Mouse (Mus musculus): ENCODE measurements around the gene Trib2. TPM values are rescaled to one million over a fixed set of nuclear protein-coding genes. Genes with fewer than 3 reads are reported as not detected.

Gene Trib2
- total and polyA plus RNA-seq, 3 experiments, result 20.1 to 80.6 (median 53.8) TPM

- peaks cover 0 to 3% of the 10 kb centered on the region in 2 experiments; a peak in 3 of 4 replicates for H3K4me1 ChIP-seq (ENCODE audit: control insufficient read depth in 1 of 2, insufficient read depth in 2 of 2, low read length in 2 of 2)
- no peak overlapping the region for H3K9ac ChIP-seq (ENCODE audit: control insufficient read depth, low read depth, low read length, poor library complexity, severe bottlenecking)
- no peak overlapping the region for H3K4me3 ChIP-seq (ENCODE audit: control insufficient read depth in 1 of 2, insufficient read depth in 1 of 2, low read depth in 2 of 2, low read length in 2 of 2)
- H3K79me2 ChIP-seq (ENCODE audit: control insufficient read depth, insufficient read depth, low read length, poor library complexity), result peaks cover 5% of the 10 kb centered on the region; the same call in 1 of the 2 replicates
- peaks cover 2 to 27% of the 10 kb centered on the region in 2 experiments; a peak in 3 of 4 replicates for H3K36me3 ChIP-seq (ENCODE audit: control insufficient read depth in 1 of 2, insufficient read depth in 2 of 2, low read length in 2 of 2)
- TF ChIP-seq JUND (IDR thresholded peaks at IDR 0.05; ENCODE audit: low read depth, low read length) (no peak), GATA1 (IDR thresholded peaks at IDR 0.05; ENCODE audit: low read depth, low read length) (0 out of 2 replicates have a peak, but pooled peaks have one; percentile 18)
- no peak for DNase-seq (ENCODE audit: low read depth, low spot score)
- no peaks in the 10 kb centered on the region for H3K27me3 ChIP-seq (ENCODE audit: control insufficient read depth in 1 of 2, insufficient read depth in 2 of 2, low read length in 2 of 2)
- H3K27ac ChIP-seq (ENCODE audit: control insufficient read depth, low read depth, low read length), result no peak overlapping the region
- no peaks in the 10 kb centered on the region for H3K9me3 ChIP-seq (replicated peaks; ENCODE audit: insufficient read depth, low read length)
Observed at GRCm38 (mm10) chr12:15804931-15805331, 11.8 kb downstream of the Trib2 start.

- H3K4me3 ChIP-seq (ENCODE audit: control insufficient read depth in 1 of 2, insufficient read depth in 1 of 2, low read depth in 2 of 2, low read length in 2 of 2), result no peak overlapping the region
- H3K9me3 ChIP-seq (replicated peaks; ENCODE audit: insufficient read depth, low read length), result no peaks in the 10 kb centered on the region
- H3K27me3 ChIP-seq (ENCODE audit: control insufficient read depth in 1 of 2, insufficient read depth in 2 of 2, low read length in 2 of 2), result no peaks in the 10 kb centered on the region
- TF ChIP-seq ETS1 (IDR thresholded peaks at IDR 0.05; ENCODE audit: low read depth, low read length) (no peak), JUND (IDR thresholded peaks at IDR 0.05; ENCODE audit: low read depth, low read length) (no peak), NRF1 (IDR thresholded peaks at IDR 0.05; ENCODE audit: insufficient read depth, low read depth, low read length, poor library complexity, severe bottlenecking) (no peak), TAL1 (IDR thresholded peaks at IDR 0.05; ENCODE audit: low read length) (no peak), MYC (IDR thresholded peaks at IDR 0.05; ENCODE audit: low read depth, low read length) (no peak), E2F4 (IDR thresholded peaks at IDR 0.05; ENCODE audit: borderline replicate concordance, low read depth, low read length) (no peak), GATA1 (IDR thresholded peaks at IDR 0.05; ENCODE audit: low read depth, low read length) (no peak), MAFK (IDR thresholded peaks at IDR 0.05; ENCODE audit: borderline replicate concordance, low read depth, low read length) (no peak), ZC3H11A (IDR thresholded peaks at IDR 0.05; ENCODE audit: low read depth, low read length) (no peak), ZKSCAN1 (IDR thresholded peaks at IDR 0.05; ENCODE audit: low read depth, low read length) (no peak), RAD21 (IDR thresholded peaks at IDR 0.05; ENCODE audit: low read depth, low read length) (no peak), ZNF384 (IDR thresholded peaks at IDR 0.05; ENCODE audit: low read depth, low read length) (no peak), USF2 (IDR thresholded peaks at IDR 0.05; ENCODE audit: borderline replicate concordance in 1 of 2, insufficient read depth in 1 of 2, low read depth in 1 of 2, low read length in 2 of 2) (no peak), HCFC1 (IDR thresholded peaks at IDR 0.05; ENCODE audit: low read depth, low read length) (no peak), CHD2 (IDR thresholded peaks at IDR 0.05; ENCODE audit: low read length) (no peak), SMC3 (IDR thresholded peaks at IDR 0.05; ENCODE audit: low read depth, low read length) (no peak), EP300 (IDR thresholded peaks at IDR 0.05; ENCODE audit: low read depth in 1 of 2, low read length in 2 of 2) (no peak), MXI1 (IDR thresholded peaks at IDR 0.05; ENCODE audit: low read depth, low read length) (no peak), POLR2A (IDR thresholded peaks at IDR 0.05; ENCODE audit: control insufficient read depth in 1 of 2, insufficient read depth in 1 of 2, low read depth in 1 of 2, low read length in 2 of 2, poor library complexity in 1 of 2) (no peak), NELFE (IDR thresholded peaks at IDR 0.05; ENCODE audit: low read depth, low read length) (no peak)
- no peak for DNase-seq (ENCODE audit: low read depth, low spot score)
- H3K9ac ChIP-seq (ENCODE audit: control insufficient read depth, low read depth, low read length, poor library complexity, severe bottlenecking), result no peak overlapping the region
- H3K27ac ChIP-seq (ENCODE audit: control insufficient read depth, low read depth, low read length), result no peak overlapping the region
- peaks cover 2% of the 10 kb centered on the region; the same call in 1 of the 2 replicates for H3K79me2 ChIP-seq (ENCODE audit: control insufficient read depth, insufficient read depth, low read length, poor library complexity)
- peaks cover 2 to 29% of the 10 kb centered on the region in 2 experiments; a peak in 3 of 4 replicates for H3K36me3 ChIP-seq (ENCODE audit: control insufficient read depth in 1 of 2, insufficient read depth in 2 of 2, low read length in 2 of 2)
- peaks cover 0 to 3% of the 10 kb centered on the region in 2 experiments; a peak in 2 of 4 replicates for H3K4me1 ChIP-seq (ENCODE audit: control insufficient read depth in 1 of 2, insufficient read depth in 2 of 2, low read length in 2 of 2)
Observed at GRCm38 (mm10) chr12:15803936-15804438, 12.7 kb downstream of the Trib2 start.

All from MEL (cell line).